Mouse (Mus musculus): Measurements from ENCODE around the gene Btbd35f7.
"Not testable (repeated sequence)": the region's sequence is repeated elsewhere in the genome, so short reads cannot be mapped to it uniquely, and the experiment has no call there.

Btbd35f7 gene

DNA sequence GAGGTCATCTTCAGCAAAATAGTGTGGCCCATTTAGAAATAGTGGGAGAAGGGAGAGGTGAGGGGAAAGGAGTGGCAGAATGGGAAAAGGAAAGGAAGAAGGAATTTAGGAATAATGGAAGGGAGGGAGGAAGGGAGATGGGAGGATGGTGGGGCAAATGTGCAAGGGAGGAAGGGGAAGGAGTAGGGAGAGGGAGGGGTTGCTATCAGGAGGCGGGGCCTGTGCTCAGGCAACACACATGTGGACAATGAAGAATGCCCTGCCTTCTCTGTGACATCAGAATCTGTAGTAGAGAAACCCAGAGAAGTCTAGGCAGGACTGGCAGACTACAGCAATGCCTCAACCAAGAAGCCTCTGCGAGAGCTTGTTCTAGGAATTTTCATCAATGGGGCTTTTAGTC lies at the start of gene Btbd35f7:
TSS of gene Btbd35f7 (plus strand) at position 301 of the 400 bp plus-strand sequence.
- in situ Hi-C loops (cut with MboI, MseI) = not testable (repeated sequence)

All from T-helper 17 cell (primary cell).